Mouse (Mus musculus): ENCODE measurements around the gene Col23a1. TPM values are rescaled to one million over a fixed set of nuclear protein-coding genes. Genes with fewer than 3 reads are reported as not detected.
A peak's percentile ranks its signal among the peaks of the same experiment; 100 is the strongest.

Gene Col23a1
- polyA plus RNA-seq, 3 experiments from 2014 or later, result 0.30 to 0.87 (median 0.86) TPM

- ATAC-seq, result no peak
These were observed 253.8 kb downstream of the Col23a1 start for GRCm38 (mm10) chr11:51543487-51544050.

- no peak for ATAC-seq
These were observed 254.7 kb downstream of the Col23a1 start for GRCm38 (mm10) chr11:51544413-51544812.

- no peak for ATAC-seq
These were observed 256.1 kb downstream of the Col23a1 start for GRCm38 (mm10) chr11:51545811-51546210.

- no peak for ATAC-seq
These were observed 261.5 kb downstream of the Col23a1 start for GRCm38 (mm10) chr11:51551253-51551652.

- ATAC-seq, result no peak
These were observed 262.4 kb downstream of the Col23a1 start for GRCm38 (mm10) chr11:51552091-51552490.

- no peak for ATAC-seq
These were observed 264.9 kb downstream of the Col23a1 start for GRCm38 (mm10) chr11:51554590-51554989.

- no peak for ATAC-seq
These were observed 265.3 kb downstream of the Col23a1 start for GRCm38 (mm10) chr11:51555066-51555465.

- ATAC-seq, result no peak
These were observed 273.6 kb downstream of the Col23a1 start for GRCm38 (mm10) chr11:51563276-51563675.

- no peak for ATAC-seq
These were observed 275.3 kb downstream of the Col23a1 start for GRCm38 (mm10) chr11:51565062-51565461.

- no peak for ATAC-seq
These were observed 276.2 kb downstream of the Col23a1 start for GRCm38 (mm10) chr11:51565951-51566350.

- no peak for ATAC-seq
These were observed 279.1 kb downstream of the Col23a1 start for GRCm38 (mm10) chr11:51568801-51569200.

- no peak for ATAC-seq
These were observed 286.7 kb downstream of the Col23a1 start for GRCm38 (mm10) chr11:51576454-51576853.

- peak; percentile 91 for ATAC-seq
These were observed 287.9 kb downstream of the Col23a1 start for GRCm38 (mm10) chr11:51577587-51577986.

GRCm38 (mm10) chr11:51579024-51579423, 289.3 kb downstream of the Col23a1 start:
- peak; percentile 18 for ATAC-seq

- no peak for ATAC-seq
These were observed 293.0 kb downstream of the Col23a1 start for GRCm38 (mm10) chr11:51582713-51583112.

- ATAC-seq, result peak; percentile 35
These were observed 294.3 kb downstream of the Col23a1 start for GRCm38 (mm10) chr11:51584057-51584430.

- peak; percentile 91 for ATAC-seq
These were observed 294.9 kb downstream of the Col23a1 start, which contains the start of gene Phykpl for GRCm38 (mm10) chr11:51584431-51585248. Gene Phykpl (plus strand): TSS chr11:51584757.

- ATAC-seq, result no peak
These were observed 296.0 kb downstream of the Col23a1 start for GRCm38 (mm10) chr11:51585608-51586252.

GRCm38 (mm10) chr11:51586411-51586810, 296.7 kb downstream of the Col23a1 start:
- ATAC-seq, result no peak

GRCm38 (mm10) chr11:51587059-51587458, 297.3 kb downstream of the Col23a1 start:
- ATAC-seq, result no peak

GRCm38 (mm10) chr11:51588833-51589232, 299.1 kb downstream of the Col23a1 start:
- no peak for ATAC-seq

GRCm38 (mm10) chr11:51590002-51590401, 300.3 kb downstream of the Col23a1 start:
- ATAC-seq, result no peak

GRCm38 (mm10) chr11:51591168-51591567, 301.4 kb downstream of the Col23a1 start:
- no peak for ATAC-seq

- ATAC-seq, result no peak
These were observed 302.2 kb downstream of the Col23a1 start for GRCm38 (mm10) chr11:51591915-51592314.

All from inflammation-experienced regulatory T-cells, adult 6 months (primary cell).